Mouse (Mus musculus) hindbrain, embryonic 10.5 days (tissue): ENCODE data around the gene Abca7. TPM values are rescaled to one million over a fixed set of nuclear protein-coding genes. Genes with fewer than 3 reads are reported as not detected.
"Not testable (repeated sequence)": the region's sequence is repeated elsewhere in the genome, so short reads cannot be mapped to it uniquely, and the experiment has no call there.

Experiments
- DNase-seq: peaks from one replicate; pipeline ENCODE4 v3.0.0-alpha.2; 2017; ENCODE audit warnings: low spot score
- H3K27ac ChIP-seq: fragments of 300-500 bp; sonication (generic); 2 replicates; pipeline ENCODE4 v1.5.1; 2016; ENCODE audit warnings: mild to moderate bottlenecking, moderate library complexity
- H3K27me3 ChIP-seq: fragments of 300-500 bp; sonication (generic); 2 replicates; pipeline ENCODE4 v1.6.1; 2016; ENCODE audit warnings: mild to moderate bottlenecking; ENCODE audit not compliant: poor library complexity, insufficient read depth, severe bottlenecking
- H3K36me3 ChIP-seq: fragments of 300-500 bp; sonication (generic); 2 replicates; pipeline ENCODE4 v1.6.1; 2016; ENCODE audit warnings: mild to moderate bottlenecking, moderate library complexity
- H3K4me1 ChIP-seq: fragments of 300-500 bp; sonication (generic); replicated peaks from 2 replicates; pipeline ENCODE4 v1.6.1; 2016; ENCODE audit warnings: mild to moderate bottlenecking
- H3K4me3 ChIP-seq: fragments of 300-500 bp; sonication (generic); 2 replicates; pipeline ENCODE4 v1.5.1; 2016; ENCODE audit warnings: mild to moderate bottlenecking, moderate library complexity
- H3K9me3 ChIP-seq: fragments of 300-500 bp; sonication (generic); 2 replicates; pipeline ENCODE4 v1.6.1; 2016; ENCODE audit warnings: mild to moderate bottlenecking, moderate library complexity
- WGBS: fragments of 180-500 bp; shearing (Covaris S2); methylation state at CpG from one replicate; pipeline ENCODE4 v1.1.7; 2016; 5-methylcytosine and 5-hydroxymethylcytosine counted together
- polyA plus RNA-seq: library from polyadenylated mRNA; unstranded; fragments of >200 nt; fragmentation: Nextera tagmentation; extraction: Ambion mirVana; gene quantifications from 2 replicates; pipeline ENCODE4 v1.2.1, GENCODE M21; 2016

Abca7 gene
- polyA plus RNA-seq, result 4.4 and 6.0 TPM in 2 replicates

GRCm38 (mm10) chr10:79996272-79997033 is at the start of gene Abca7:
Abca7 (plus strand) TSS chr10:79996494.
- WGBS, result under 1% methylated on average over 34 of the region's 34 CpGs
- Histone ChIP-seq H3K36me3 (peaks cover 34% of the 10 kb centered on the region), H3K27ac (peak within 1 kb of the TSS; percentile 81), H3K4me1 (peaks cover 26% of the 10 kb centered on the region), H3K27me3 (peaks cover 40% of the 10 kb centered on the region), H3K9me3 (peaks cover 9% of the 10 kb centered on the region; the same call in 1 of the 2 replicates), H3K4me3 (peak within 1 kb of the TSS; percentile 64)
- peak; percentile 97 for DNase-seq

- no peaks in the 10 kb centered on the region for H3K9me3 ChIP-seq
- DNase-seq, result no peak
- WGBS, result 12% methylated on average over 7 of the region's 7 CpGs
- H3K4me3 ChIP-seq, result peak overlapping the region; percentile 26
- peaks cover 76% of the 10 kb centered on the region for H3K27me3 ChIP-seq
- peak overlapping the region; percentile 85 for H3K27ac ChIP-seq
- peaks cover 56% of the 10 kb centered on the region for H3K4me1 ChIP-seq
- H3K36me3 ChIP-seq, result peaks cover 55% of the 10 kb centered on the region
Measured at GRCm38 (mm10) chr10:79946752-79947322, 49.5 kb upstream of the Abca7 start.

- Histone ChIP-seq H3K27me3 (peaks cover 74% of the 10 kb centered on the region), H3K9me3 (no peaks in the 10 kb centered on the region), H3K4me3 (peak overlapping the region; percentile 26; the same call in 1 of the 2 replicates), H3K4me1 (peaks cover 56% of the 10 kb centered on the region), H3K36me3 (peaks cover 52% of the 10 kb centered on the region), H3K27ac (peak overlapping the region; percentile 85)
- 78% methylated on average over 6 of the region's 6 CpGs for WGBS
- DNase-seq, result no peak
Measured at GRCm38 (mm10) chr10:79947502-79947901, 48.8 kb upstream of the Abca7 start.

GRCm38 (mm10) chr10:79949873-79950272 is 46.4 kb upstream of the Abca7 start:
- no peak for DNase-seq
- H3K4me1 ChIP-seq, result peaks cover 41% of the 10 kb centered on the region
- peaks cover 73% of the 10 kb centered on the region; the same call in 1 of the 2 replicates for H3K27me3 ChIP-seq
- WGBS, result 93% methylated on average over 4 of the region's 4 CpGs
- H3K36me3 ChIP-seq, result peaks cover 68% of the 10 kb centered on the region
- no peaks in the 10 kb centered on the region for H3K9me3 ChIP-seq
- H3K4me3 ChIP-seq, result no peak overlapping the region
- H3K27ac ChIP-seq, result no peak overlapping the region

GRCm38 (mm10) chr10:79950661-79951060 is 45.6 kb upstream of the Abca7 start:
- peaks cover 37% of the 10 kb centered on the region for H3K4me1 ChIP-seq
- no peak overlapping the region for H3K4me3 ChIP-seq
- H3K9me3 ChIP-seq, result no peaks in the 10 kb centered on the region
- WGBS, result 79% methylated on average over 18 of the region's 18 CpGs
- H3K36me3 ChIP-seq, result peaks cover 68% of the 10 kb centered on the region
- H3K27ac ChIP-seq, result no peak overlapping the region
- peaks cover 75% of the 10 kb centered on the region for H3K27me3 ChIP-seq
- no peak for DNase-seq

GRCm38 (mm10) chr10:79953946-79954345 is 42.3 kb upstream of the Abca7 start:
- 89% methylated on average over 6 of the region's 6 CpGs for WGBS
- H3K27me3 ChIP-seq, result peaks cover 74% of the 10 kb centered on the region
- peaks cover 47% of the 10 kb centered on the region for H3K36me3 ChIP-seq
- H3K4me1 ChIP-seq, result peaks cover 37% of the 10 kb centered on the region
- H3K4me3 ChIP-seq, result no peak overlapping the region; the same call in 1 of the 2 replicates
- no peak for DNase-seq
- H3K9me3 ChIP-seq, result no peaks in the 10 kb centered on the region
- H3K27ac ChIP-seq, result no peak overlapping the region

GRCm38 (mm10) chr10:79955691-79956090 is 40.6 kb upstream of the Abca7 start:
- H3K4me1 ChIP-seq, result peaks cover 38% of the 10 kb centered on the region
- no peak for DNase-seq
- H3K4me3 ChIP-seq, result peak overlapping the region; percentile 2; the same call in 1 of the 2 replicates
- H3K36me3 ChIP-seq, result peaks cover 30% of the 10 kb centered on the region
- WGBS, result 71% methylated on average over 9 of the region's 9 CpGs
- no peaks in the 10 kb centered on the region for H3K9me3 ChIP-seq
- peak overlapping the region; percentile 13; the same call in 1 of the 2 replicates for H3K27ac ChIP-seq
- peaks cover 58% of the 10 kb centered on the region for H3K27me3 ChIP-seq

GRCm38 (mm10) chr10:79956643-79957154 is 39.6 kb upstream of the Abca7 start:
- Histone ChIP-seq H3K27me3 (peaks cover 48% of the 10 kb centered on the region), H3K4me1 (peaks cover 43% of the 10 kb centered on the region), H3K36me3 (peaks cover 26% of the 10 kb centered on the region), H3K9me3 (no peaks in the 10 kb centered on the region), H3K4me3 (no peak overlapping the region), H3K27ac (peak overlapping the region; percentile 66; the same call in 1 of the 2 replicates)
- no peak for DNase-seq
- 20% methylated on average over 4 of the region's 4 CpGs for WGBS

- Histone ChIP-seq H3K4me3 (peak overlapping the region; percentile 30), H3K4me1 (peaks cover 43% of the 10 kb centered on the region), H3K9me3 (no peaks in the 10 kb centered on the region), H3K27me3 (peaks cover 38% of the 10 kb centered on the region), H3K27ac (peak overlapping the region; percentile 60; the same call in 1 of the 2 replicates), H3K36me3 (peaks cover 32% of the 10 kb centered on the region)
- 11% methylated on average over 21 of the region's 21 CpGs for WGBS
- peak; percentile 84 for DNase-seq
Measured at GRCm38 (mm10) chr10:79958140-79958816, 38.0 kb upstream of the Abca7 start.

- H3K4me3 ChIP-seq, result peak overlapping the region; percentile 98
- peaks cover 34% of the 10 kb centered on the region for H3K36me3 ChIP-seq
- peaks cover 27% of the 10 kb centered on the region for H3K27me3 ChIP-seq
- H3K4me1 ChIP-seq, result peaks cover 39% of the 10 kb centered on the region
- DNase-seq, H3K9me3 ChIP-seq, H3K27ac ChIP-seq: not testable (repeated sequence)
- 38% methylated on average over 10 of the region's 10 CpGs for WGBS
Measured at GRCm38 (mm10) chr10:79959412-79959811, 36.9 kb upstream of the Abca7 start.

- H3K9me3 ChIP-seq, result no peaks in the 10 kb centered on the region
- peak within 1 kb of the TSS; percentile 98 for H3K4me3 ChIP-seq
- H3K27me3 ChIP-seq, result peaks cover 22% of the 10 kb centered on the region
- peak within 1 kb of the TSS; percentile 91 for H3K27ac ChIP-seq
- peak; percentile 100 for DNase-seq
- H3K36me3 ChIP-seq, result peaks cover 40% of the 10 kb centered on the region
- WGBS, result under 1% methylated on average over 61 of the region's 61 CpGs
- peaks cover 39% of the 10 kb centered on the region for H3K4me1 ChIP-seq
Measured at GRCm38 (mm10) chr10:79959847-79960601, 36.3 kb upstream of the Abca7 start, which contains the start of gene Wdr18. Wdr18 (plus strand) TSS chr10:79960152.
